Mouse (Mus musculus): Measurements from ENCODE around the gene Pole4. TPM values are rescaled to one million over a fixed set of nuclear protein-coding genes. Genes with fewer than 3 reads are reported as not detected.

The Pole4 gene
- polyA plus RNA-seq, 1 experiment from 2014 or later = 82.6 TPM

- H3K27me3 ChIP-seq (replicated peaks; ENCODE audit: control insufficient read depth, insufficient read depth, low read length) = no peaks in the 10 kb centered on the region
- H3K9me3 ChIP-seq (ENCODE audit: control insufficient read depth, low read length) = no peaks in the 10 kb centered on the region
- 77% methylated on average over 9 of the region's 9 CpGs for WGBS
- H3K27ac ChIP-seq (ENCODE audit: low read length) = no peak overlapping the region
- H3K4me1 ChIP-seq (ENCODE audit: control insufficient read depth, insufficient read depth, low read length) = no peaks in the 10 kb centered on the region
- no peak overlapping the region for H3K4me3 ChIP-seq (ENCODE audit: low read length)
- no peak overlapping the region for H3K4me2 ChIP-seq (ENCODE audit: low read depth, low read length)
- H3K9ac ChIP-seq (ENCODE audit: low read depth, low read length) = no peak overlapping the region
- H3K36me3 ChIP-seq (ENCODE audit: control insufficient read depth, insufficient read depth, low read length) = no peaks in the 10 kb centered on the region
- no peak for ATAC-seq
Measured at GRCm38 (mm10) chr6:82611049-82611448, 94.1 kb downstream of the Pole4 start.

DNA sequence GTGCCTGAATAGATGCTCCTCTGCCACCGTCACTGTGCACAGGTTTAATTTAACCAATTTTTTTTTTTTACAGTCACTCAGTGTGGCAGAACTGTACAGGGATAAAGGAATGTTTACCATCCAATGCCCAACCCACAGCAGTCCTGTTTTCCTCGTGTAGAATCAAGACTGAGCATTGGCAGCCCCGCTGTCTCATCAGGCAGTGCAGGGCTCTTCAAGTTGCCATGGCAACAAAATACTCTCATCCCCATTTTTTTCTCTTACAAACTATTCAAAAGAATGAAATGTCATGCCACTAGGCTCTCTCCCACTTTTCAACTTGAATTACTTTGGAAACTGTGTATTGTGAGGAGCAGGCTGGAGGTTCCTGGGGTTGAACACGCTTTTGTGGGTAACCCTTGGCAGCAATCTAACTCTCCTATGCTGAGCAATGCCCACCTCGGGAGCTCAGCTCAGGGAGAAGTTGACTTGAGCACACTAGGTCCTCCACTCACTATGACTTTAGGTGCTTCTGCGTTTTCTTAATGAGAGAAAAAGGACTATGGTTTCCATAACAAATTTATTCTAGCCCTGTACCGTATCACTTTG lies 95.7 kb downstream of the Pole4 start:
- no peak overlapping the region for H3K4me2 ChIP-seq (ENCODE audit: low read depth, low read length)
- H3K4me3 ChIP-seq (ENCODE audit: low read length) = no peak overlapping the region
- 74% methylated on average over 7 of the region's 7 CpGs for WGBS
- H3K9me3 ChIP-seq (ENCODE audit: control insufficient read depth, low read length) = no peaks in the 10 kb centered on the region
- ATAC-seq = no peak
- no peaks in the 10 kb centered on the region for H3K27me3 ChIP-seq (replicated peaks; ENCODE audit: control insufficient read depth, insufficient read depth, low read length)
- H3K9ac ChIP-seq (ENCODE audit: low read depth, low read length) = no peak overlapping the region
- no peaks in the 10 kb centered on the region for H3K4me1 ChIP-seq (ENCODE audit: control insufficient read depth, insufficient read depth, low read length)
- no peak overlapping the region for H3K27ac ChIP-seq (ENCODE audit: low read length)
- no peaks in the 10 kb centered on the region for H3K36me3 ChIP-seq (ENCODE audit: control insufficient read depth, insufficient read depth, low read length)

- 95% methylated on average over 4 of the region's 4 CpGs for WGBS
- no peak for ATAC-seq
Measured at GRCm38 (mm10) chr6:82608756-82609155, 96.4 kb downstream of the Pole4 start.

GRCm38 (mm10) chr6:82604791-82605190 lies 100.4 kb downstream of the Pole4 start:
- Histone ChIP-seq H3K9ac (ENCODE audit: low read depth, low read length) (no peak overlapping the region), H3K4me3 (ENCODE audit: low read length) (no peak overlapping the region), H3K4me2 (ENCODE audit: low read depth, low read length) (no peak overlapping the region), H3K36me3 (ENCODE audit: control insufficient read depth, insufficient read depth, low read length) (no peaks in the 10 kb centered on the region), H3K9me3 (ENCODE audit: control insufficient read depth, low read length) (no peaks in the 10 kb centered on the region), H3K27ac (ENCODE audit: low read length) (no peak overlapping the region), H3K4me1 (ENCODE audit: control insufficient read depth, insufficient read depth, low read length) (no peaks in the 10 kb centered on the region), H3K27me3 (replicated peaks; ENCODE audit: control insufficient read depth, insufficient read depth, low read length) (no peaks in the 10 kb centered on the region)
- 60% methylated on average over 8 of the region's 8 CpGs for WGBS
- ATAC-seq = no peak

More at GRCm38 (mm10) chr6:82608756-82609155, 96.4 kb downstream of the Pole4 start:
- no peak overlapping the region for H3K4me2 ChIP-seq (ENCODE audit: low read depth, low read length)
- no peak overlapping the region for H3K9ac ChIP-seq (ENCODE audit: low read depth, low read length)
- H3K4me1 ChIP-seq (ENCODE audit: control insufficient read depth, insufficient read depth, low read length) = no peaks in the 10 kb centered on the region
- H3K9me3 ChIP-seq (ENCODE audit: control insufficient read depth, low read length) = no peaks in the 10 kb centered on the region
- H3K27me3 ChIP-seq (replicated peaks; ENCODE audit: control insufficient read depth, insufficient read depth, low read length) = no peaks in the 10 kb centered on the region
- no peaks in the 10 kb centered on the region for H3K36me3 ChIP-seq (ENCODE audit: control insufficient read depth, insufficient read depth, low read length)
- no peak overlapping the region for H3K27ac ChIP-seq (ENCODE audit: low read length)
- H3K4me3 ChIP-seq (ENCODE audit: low read length) = no peak overlapping the region

GRCm38 (mm10) chr6:82603665-82604064 lies 101.5 kb downstream of the Pole4 start:
- Histone ChIP-seq H3K4me2 (ENCODE audit: low read depth, low read length) (no peak overlapping the region), H3K9me3 (ENCODE audit: control insufficient read depth, low read length) (no peaks in the 10 kb centered on the region), H3K36me3 (ENCODE audit: control insufficient read depth, insufficient read depth, low read length) (no peaks in the 10 kb centered on the region), H3K4me3 (ENCODE audit: low read length) (no peak overlapping the region), H3K9ac (ENCODE audit: low read depth, low read length) (no peak overlapping the region), H3K27me3 (replicated peaks; ENCODE audit: control insufficient read depth, insufficient read depth, low read length) (no peaks in the 10 kb centered on the region), H3K27ac (ENCODE audit: low read length) (no peak overlapping the region), H3K4me1 (ENCODE audit: control insufficient read depth, insufficient read depth, low read length) (no peaks in the 10 kb centered on the region)
- ATAC-seq = no peak
- 36% methylated on average over 2 of the region's 2 CpGs for WGBS

DNA sequence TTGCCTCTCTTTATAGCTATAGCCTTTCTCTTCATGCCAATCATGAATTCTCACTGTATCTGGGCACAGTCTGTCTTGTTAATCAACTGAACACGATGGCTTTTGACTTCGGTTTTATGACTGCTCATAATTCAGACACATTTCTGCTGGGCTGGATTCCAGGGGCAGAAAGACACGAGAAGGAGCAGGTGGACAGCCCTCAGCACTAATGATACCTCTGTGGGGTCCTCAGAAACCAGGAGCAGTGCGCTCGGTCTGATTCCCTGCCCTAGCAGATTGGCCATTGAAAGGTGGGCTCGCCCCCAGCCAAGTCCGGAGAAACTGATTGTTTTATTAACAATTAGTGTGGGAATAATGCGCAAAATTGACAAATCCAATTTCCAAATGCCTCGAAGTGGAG lies 101.9 kb downstream of the Pole4 start:
- H3K4me2 ChIP-seq (ENCODE audit: low read depth, low read length) = no peak overlapping the region
- no peak overlapping the region for H3K4me3 ChIP-seq (ENCODE audit: low read length)
- no peak for ATAC-seq
- no peaks in the 10 kb centered on the region for H3K4me1 ChIP-seq (ENCODE audit: control insufficient read depth, insufficient read depth, low read length)
- H3K9ac ChIP-seq (ENCODE audit: low read depth, low read length) = no peak overlapping the region
- no peaks in the 10 kb centered on the region for H3K9me3 ChIP-seq (ENCODE audit: control insufficient read depth, low read length)
- no peaks in the 10 kb centered on the region for H3K27me3 ChIP-seq (replicated peaks; ENCODE audit: control insufficient read depth, insufficient read depth, low read length)
- no peak overlapping the region for H3K27ac ChIP-seq (ENCODE audit: low read length)
- WGBS = 79% methylated on average over 9 of the region's 9 CpGs
- H3K36me3 ChIP-seq (ENCODE audit: control insufficient read depth, insufficient read depth, low read length) = no peaks in the 10 kb centered on the region

GRCm38 (mm10) chr6:82595461-82596090 lies 109.6 kb downstream of the Pole4 start:
- H3K36me3 ChIP-seq (ENCODE audit: control insufficient read depth, insufficient read depth, low read length) = no peaks in the 10 kb centered on the region
- no peak overlapping the region for H3K4me2 ChIP-seq (ENCODE audit: low read depth, low read length)
- no peak overlapping the region for H3K9ac ChIP-seq (ENCODE audit: low read depth, low read length)
- H3K4me3 ChIP-seq (ENCODE audit: low read length) = no peak overlapping the region
- no peaks in the 10 kb centered on the region for H3K27me3 ChIP-seq (replicated peaks; ENCODE audit: control insufficient read depth, insufficient read depth, low read length)
- H3K9me3 ChIP-seq (ENCODE audit: control insufficient read depth, low read length) = no peaks in the 10 kb centered on the region
- no peak for ATAC-seq
- H3K4me1 ChIP-seq (ENCODE audit: control insufficient read depth, insufficient read depth, low read length) = no peaks in the 10 kb centered on the region
- 68% methylated on average over 8 of the region's 8 CpGs for WGBS
- H3K27ac ChIP-seq (ENCODE audit: low read length) = no peak overlapping the region

DNA sequence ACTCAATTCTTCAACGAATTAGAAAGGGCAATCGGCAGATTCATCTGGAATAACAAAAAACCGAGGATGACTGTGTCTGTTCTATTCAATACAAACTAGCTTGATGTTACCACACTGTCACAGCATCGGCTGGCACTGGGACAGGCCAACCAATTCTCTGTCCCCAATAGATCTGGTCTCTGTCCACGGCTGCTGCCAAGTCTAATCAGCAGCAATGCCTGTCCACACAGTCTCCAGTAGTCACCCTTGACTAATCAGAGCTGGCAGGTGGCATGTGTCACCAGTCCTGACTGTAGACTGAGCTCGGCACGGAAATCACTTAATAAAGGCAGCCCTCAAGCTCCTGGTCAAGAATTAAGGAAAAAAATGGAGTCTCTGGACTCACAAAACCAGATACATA lies 115.8 kb downstream of the Pole4 start:
- H3K36me3 ChIP-seq (ENCODE audit: control insufficient read depth, insufficient read depth, low read length) = no peaks in the 10 kb centered on the region
- ATAC-seq = no peak
- no peak overlapping the region for H3K4me3 ChIP-seq (ENCODE audit: low read length)
- no peaks in the 10 kb centered on the region for H3K27me3 ChIP-seq (replicated peaks; ENCODE audit: control insufficient read depth, insufficient read depth, low read length)
- no peak overlapping the region for H3K27ac ChIP-seq (ENCODE audit: low read length)
- no peak overlapping the region for H3K9ac ChIP-seq (ENCODE audit: low read depth, low read length)
- H3K9me3 ChIP-seq (ENCODE audit: control insufficient read depth, low read length) = no peaks in the 10 kb centered on the region
- H3K4me1 ChIP-seq (ENCODE audit: control insufficient read depth, insufficient read depth, low read length) = no peaks in the 10 kb centered on the region
- 88% methylated on average over 7 of the region's 7 CpGs for WGBS
- H3K4me2 ChIP-seq (ENCODE audit: low read depth, low read length) = no peak overlapping the region

DNA sequence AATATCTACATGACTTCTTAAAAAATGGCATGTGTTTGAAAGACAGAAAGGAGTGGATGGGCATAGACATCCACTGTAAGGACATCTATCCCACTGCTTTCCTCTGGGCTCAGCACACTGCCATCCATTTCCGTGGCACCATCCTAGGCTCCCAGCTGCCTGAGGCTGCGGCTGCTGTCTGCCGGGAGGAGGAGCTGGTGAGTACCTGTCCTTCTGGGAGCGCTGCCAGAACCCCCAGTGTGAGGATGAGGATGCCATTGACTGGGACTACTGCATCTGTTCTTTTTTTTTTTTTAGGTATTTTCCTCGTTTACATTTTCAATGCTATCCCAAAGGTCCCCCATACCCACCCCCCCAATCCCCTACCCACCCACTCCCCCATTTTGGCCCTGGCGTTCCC lies 119.8 kb downstream of the Pole4 start:
- Histone ChIP-seq H3K4me3 (ENCODE audit: low read length) (no peak overlapping the region), H3K4me1 (ENCODE audit: control insufficient read depth, insufficient read depth, low read length) (no peaks in the 10 kb centered on the region), H3K9ac (ENCODE audit: low read depth, low read length) (no peak overlapping the region), H3K27me3 (replicated peaks; ENCODE audit: control insufficient read depth, insufficient read depth, low read length) (no peaks in the 10 kb centered on the region), H3K9me3 (ENCODE audit: control insufficient read depth, low read length) (no peaks in the 10 kb centered on the region), H3K4me2 (ENCODE audit: low read depth, low read length) (no peak overlapping the region), H3K27ac (ENCODE audit: low read length) (no peak overlapping the region), H3K36me3 (ENCODE audit: control insufficient read depth, insufficient read depth, low read length) (no peaks in the 10 kb centered on the region)
- 63% methylated on average over 5 of the region's 6 CpGs for WGBS
- no peak for ATAC-seq

DNA sequence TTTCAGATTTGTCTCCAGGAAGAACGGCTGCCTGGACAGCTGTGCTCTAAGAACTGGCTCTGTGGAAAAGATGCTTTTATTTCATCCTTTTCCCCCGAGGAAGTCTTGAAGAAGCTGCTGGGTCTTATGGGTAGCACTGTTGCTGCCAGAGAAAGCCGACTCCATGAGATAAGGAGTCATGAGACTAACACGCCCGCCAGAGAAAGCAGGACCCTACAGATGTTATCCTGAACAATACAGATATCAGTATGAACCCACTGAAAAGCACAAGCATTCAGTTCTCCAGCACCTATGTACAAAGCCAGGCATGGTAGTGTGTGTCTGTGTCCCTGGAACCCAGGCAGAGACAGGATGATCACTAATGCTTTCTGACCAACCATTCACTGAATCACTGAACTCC lies 129.7 kb downstream of the Pole4 start:
- no peak overlapping the region for H3K4me3 ChIP-seq (ENCODE audit: low read length)
- no peak overlapping the region for H3K4me2 ChIP-seq (ENCODE audit: low read depth, low read length)
- no peak overlapping the region for H3K9ac ChIP-seq (ENCODE audit: low read depth, low read length)
- H3K27ac ChIP-seq (ENCODE audit: low read length) = no peak overlapping the region
- H3K36me3 ChIP-seq (ENCODE audit: control insufficient read depth, insufficient read depth, low read length) = no peaks in the 10 kb centered on the region
- ATAC-seq = no peak
- no peaks in the 10 kb centered on the region for H3K27me3 ChIP-seq (replicated peaks; ENCODE audit: control insufficient read depth, insufficient read depth, low read length)
- H3K9me3 ChIP-seq (ENCODE audit: control insufficient read depth, low read length) = no peaks in the 10 kb centered on the region
- WGBS = 77% methylated on average over 5 of the region's 5 CpGs
- H3K4me1 ChIP-seq (ENCODE audit: control insufficient read depth, insufficient read depth, low read length) = no peaks in the 10 kb centered on the region

Data from intestine, embryonic 16.5 days (tissue).